Mouse (Mus musculus): Measurements from ENCODE around the gene Hpcal4.

Hpcal4 gene

GRCm38 (mm10) chr4:123239361-123240203, 56.6 kb downstream of the Hpcal4 start:
- DNase-seq = no peak
